Mouse (Mus musculus): ENCODE data around the gene Gpr39.

DNA sequence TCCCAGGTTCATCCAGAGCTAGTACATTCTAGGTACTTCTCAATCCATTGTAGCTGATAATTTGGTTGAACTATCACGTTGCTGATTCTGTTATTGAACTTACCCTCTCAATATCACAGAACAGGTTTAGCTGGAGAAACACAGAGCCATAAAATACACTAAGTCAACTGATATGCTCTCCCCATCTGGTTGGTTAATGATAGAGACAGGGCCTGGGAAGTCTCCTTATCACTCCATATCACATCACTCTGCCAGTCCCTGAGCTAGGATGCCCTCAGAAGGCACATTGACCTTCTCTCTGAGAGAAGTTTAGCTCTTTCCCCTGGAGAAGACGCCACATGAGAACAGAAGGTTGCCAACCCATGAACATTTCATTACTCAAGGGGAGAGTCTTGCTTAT is 14.7 kb upstream of the Gpr39 start:
- TF ChIP-seq GATA1 (IDR thresholded peaks at IDR 0.05; ENCODE audit: borderline replicate concordance, low read length): no peak
- no peak for TF ChIP-seq FLI1 (IDR thresholded peaks at IDR 0.05; ENCODE audit: low read length)

Data from megakaryocyte, embryonic 14.5 days (primary cell).